In genomic region chr13:59941519-59941918, GRCm38 (mm10) we compare ENCODE assay signal across 27 mouse cellular contexts.
DNase-seq lines count a peak whose midpoint lies in the region; ATAC-seq and TF ChIP-seq lines count a peak whose summit lies in the region.
"Had no signal": no experiment of that assay in that cellular context is flagged by ENCODE, and none has a peak within 500 bp of the region (broad histone marks: within the 10 kb centered on the region; RNA-seq: fewer than 3 reads in every experiment).

No protein-coding gene starts in this region.

- no peak for TF ChIP-seq POLR2A in embryonic fibroblast, embryonic 13.5 days (IDR thresholded peaks at IDR 0.05; ENCODE audit: low read depth, low read length)

- no peaks in the 10 kb centered on the region for H3K9me3 ChIP-seq in forebrain, embryonic 10.5 days
- no peaks in the 10 kb centered on the region for H3K9me3 ChIP-seq in forebrain, embryonic 15.5 days
- H3K9me3 ChIP-seq in kidney, embryonic 15.5 days (replicated peaks): no peaks in the 10 kb centered on the region
- H3K9me3 ChIP-seq: embryonic facial prominence, embryonic 12.5 days; midbrain, embryonic 12.5 days; neural tube, embryonic 15.5 days had no signal

- peaks cover 50% of the 10 kb centered on the region for H3K4me1 ChIP-seq in forebrain, embryonic 10.5 days
- H3K4me1 ChIP-seq in forebrain, embryonic 15.5 days: peaks cover 5% of the 10 kb centered on the region; the same call in 1 of the 2 replicates
- peaks cover 29% of the 10 kb centered on the region for H3K4me1 ChIP-seq in kidney, embryonic 15.5 days
- H3K4me1 ChIP-seq in embryonic fibroblast, embryonic 13.5 days (ENCODE audit: control insufficient read depth, insufficient read depth, low read length): peaks cover 10% of the 10 kb centered on the region

- intact Hi-C loops in left cerebral cortex, adult 2 months (cut with DNase I): no loop called here

- H3K4me3 ChIP-seq in forebrain, embryonic 10.5 days: no peak overlapping the region
- no peak overlapping the region for H3K4me3 ChIP-seq in forebrain, embryonic 15.5 days
- H3K4me3 ChIP-seq in kidney, embryonic 15.5 days (replicated peaks): no peak overlapping the region
- H3K4me3 ChIP-seq in embryonic fibroblast, embryonic 13.5 days (ENCODE audit: insufficient read depth, low read length): no peak overlapping the region
- H3K4me3 ChIP-seq in left cerebral cortex, adult 2 months: no peak overlapping the region
- H3K4me3 ChIP-seq: embryonic facial prominence, embryonic 12.5 days; heart, adult 2 months; neural tube, embryonic 15.5 days had no signal

- H3K27ac ChIP-seq in forebrain, embryonic 10.5 days: peak overlapping the region; percentile 69; the same call in 1 of the 2 replicates
- H3K27ac ChIP-seq in forebrain, embryonic 15.5 days (replicated peaks): no peak overlapping the region
- 0 out of 2 replicates have a peak overlapping the region, but pooled peaks have one; percentile 6 for H3K27ac ChIP-seq in kidney, embryonic 15.5 days
- H3K27ac ChIP-seq in embryonic fibroblast, embryonic 13.5 days (ENCODE audit: insufficient read depth, low read length): peak overlapping the region; percentile 92
- no peak overlapping the region for H3K27ac ChIP-seq in left cerebral cortex, adult 2 months
- H3K27ac ChIP-seq: embryonic facial prominence, embryonic 12.5 days; heart, adult 2 months; midbrain, embryonic 12.5 days; neural tube, embryonic 15.5 days had no signal

- DNase-seq in forebrain, embryonic 10.5 days (ENCODE audit: extremely low spot score, low spot score): no peak
- no peak for DNase-seq in kidney, postnatal 10 days
- DNase-seq in 3T3-L1 (ENCODE audit: low read depth, low spot score): peak; percentile 53
- no peak for DNase-seq in left cerebral cortex, adult 2 months (ENCODE audit: extremely low spot score in 1 of 2, low spot score in 2 of 2)
- DNase-seq: adrenal gland, adult 2 months; cerebellum, adult 11-12 months; cerebellum, postnatal 14 days; gastrocnemius, postnatal 14 days; kidney, adult 11 months; kidney, postnatal 14 days; layer of hippocampus, postnatal 36 days; liver, postnatal 0 days; right cerebral cortex, adult 18-20 months; right cerebral cortex, postnatal 4 days; thymus, adult 18-20 months; thymus, postnatal 36 days had no signal

- no peak overlapping the region for H3K4me2 ChIP-seq in forebrain, embryonic 15.5 days (replicated peaks)
- H3K4me2 ChIP-seq in kidney, embryonic 15.5 days: peak overlapping the region; percentile 43; the same call in 1 of the 2 replicates

- no peak for ATAC-seq in forebrain, embryonic 15.5 days (replicated peaks)
- ATAC-seq in kidney, embryonic 15.5 days (replicated peaks; ENCODE audit: low FRiP score): no peak
- no peak for ATAC-seq in erythroid progenitor cell, adult 5-6 weeks (replicated peaks; ENCODE audit: low FRiP score, poor library complexity, severe bottlenecking)
- ATAC-seq: CD4-positive, CD25-positive, alpha-beta regulatory T cell, adult 4 months; forebrain, embryonic 16.5 days; liver, postnatal 0 days; lung, postnatal 0 days had no signal

- H3K27me3 ChIP-seq in forebrain, embryonic 10.5 days (ENCODE audit: poor library complexity, severe bottlenecking): peaks cover 36% of the 10 kb centered on the region
- H3K27me3 ChIP-seq in forebrain, embryonic 15.5 days: no peaks in the 10 kb centered on the region; the same call in 1 of the 2 replicates
- no peaks in the 10 kb centered on the region for H3K27me3 ChIP-seq in kidney, embryonic 15.5 days
- H3K27me3 ChIP-seq: neural tube, embryonic 15.5 days had no signal

- no peaks in the 10 kb centered on the region for H3K36me3 ChIP-seq in forebrain, embryonic 10.5 days (replicated peaks)
- H3K36me3 ChIP-seq in forebrain, embryonic 15.5 days: no peaks in the 10 kb centered on the region
- H3K36me3 ChIP-seq in kidney, embryonic 15.5 days: no peaks in the 10 kb centered on the region
- H3K36me3 ChIP-seq: embryonic facial prominence, embryonic 12.5 days; midbrain, embryonic 12.5 days; neural tube, embryonic 15.5 days had no signal

- H3K9ac ChIP-seq in forebrain, embryonic 15.5 days (replicated peaks): no peak overlapping the region
- no peak overlapping the region for H3K9ac ChIP-seq in kidney, embryonic 15.5 days
- H3K9ac ChIP-seq: liver, postnatal 0 days; neural tube, embryonic 15.5 days had no signal

- WGBS in forebrain, embryonic 10.5 days: 71% methylated on average over 3 of the region's 3 CpGs
- WGBS in forebrain, embryonic 15.5 days: 80% methylated on average over 3 of the region's 3 CpGs
- WGBS in kidney, embryonic 15.5 days: 67% methylated on average over 3 of the region's 3 CpGs

- no peak for TF ChIP-seq CTCF in embryonic fibroblast, embryonic 13.5 days (IDR thresholded peaks at IDR 0.05; ENCODE audit: borderline replicate concordance, insufficient read depth, low read length)
- no peak for TF ChIP-seq CTCF in left cerebral cortex, adult 2 months (IDR thresholded peaks at IDR 0.05)

Comparison
In these comparisons a context has a peak if more than half of its experiments do, and no peak if none do; other contexts are left out.
1. H3K27ac ChIP-seq: peak in forebrain, embryonic 10.5 days (single experiment), kidney, embryonic 15.5 days (single experiment) and embryonic fibroblast, embryonic 13.5 days (single experiment); none in forebrain, embryonic 15.5 days (single experiment) and left cerebral cortex, adult 2 months (single experiment).